Mouse (Mus musculus): ENCODE measurements at regions not wholly inside any gene's neighbourhood (a gene's known extent, or its start where the extent isn't known, plus 50 kb on each side); places are given as distances from the start of the nearest gene placed in this dataset.

DNA sequence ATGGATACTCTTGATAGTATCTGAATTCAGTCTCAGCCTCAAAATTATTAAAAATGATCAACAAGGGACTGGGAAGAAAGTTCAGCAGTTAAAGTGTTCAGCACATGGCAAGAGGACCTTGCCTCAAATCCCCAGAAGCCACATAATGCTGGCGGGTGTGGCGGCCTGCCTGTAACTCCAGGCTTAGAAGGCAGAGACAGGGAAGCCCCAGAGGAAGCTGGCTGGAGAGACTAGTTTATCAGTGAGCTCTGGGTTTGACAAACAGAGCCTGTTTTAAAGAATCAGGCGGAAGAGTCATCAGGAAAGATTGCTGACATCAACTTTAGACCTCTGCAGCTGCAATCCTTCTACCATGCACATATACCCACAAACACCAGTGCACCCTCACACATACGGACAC lies 52.1 kb upstream of the Fyn start:
- no peak for ATAC-seq (ENCODE audit: poor library complexity, severe bottlenecking)

DNA sequence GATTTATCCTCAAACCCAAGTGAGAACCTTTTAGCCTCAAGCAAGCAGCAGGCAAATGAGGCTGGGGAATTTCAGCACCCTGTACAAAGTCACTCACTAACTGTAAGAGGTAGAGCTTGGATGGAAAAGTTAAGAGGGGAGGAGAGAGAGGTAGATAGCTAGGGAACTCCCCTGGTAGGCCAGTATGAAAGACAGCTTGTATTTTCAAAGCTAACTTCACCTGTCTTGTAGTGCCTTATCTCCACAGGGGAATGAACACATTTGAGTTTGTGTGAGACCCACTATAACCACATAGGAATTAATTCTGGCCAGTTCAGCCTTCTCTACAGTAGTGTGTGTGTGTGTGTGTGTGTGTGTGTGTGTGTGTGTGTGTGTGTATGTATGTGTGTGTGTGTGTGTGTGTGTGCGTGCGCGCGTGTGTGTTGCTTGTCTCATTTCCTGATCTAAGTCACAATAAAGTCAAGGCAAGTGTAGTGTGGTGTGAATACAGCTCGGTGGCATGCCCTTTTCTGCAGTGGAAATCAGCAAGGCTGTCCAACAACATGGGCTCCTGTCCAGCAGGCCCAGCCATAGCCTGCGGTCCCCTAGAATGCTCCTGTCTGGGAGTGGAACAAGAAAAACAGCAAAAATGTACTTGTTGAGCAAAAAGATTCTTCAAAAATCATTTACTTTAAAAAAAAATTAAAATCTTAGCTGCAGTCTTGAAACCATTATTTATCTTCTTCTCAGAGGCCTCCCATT lies 53.1 kb upstream of the Fyn start:
- no peak for ATAC-seq (ENCODE audit: poor library complexity, severe bottlenecking)

DNA sequence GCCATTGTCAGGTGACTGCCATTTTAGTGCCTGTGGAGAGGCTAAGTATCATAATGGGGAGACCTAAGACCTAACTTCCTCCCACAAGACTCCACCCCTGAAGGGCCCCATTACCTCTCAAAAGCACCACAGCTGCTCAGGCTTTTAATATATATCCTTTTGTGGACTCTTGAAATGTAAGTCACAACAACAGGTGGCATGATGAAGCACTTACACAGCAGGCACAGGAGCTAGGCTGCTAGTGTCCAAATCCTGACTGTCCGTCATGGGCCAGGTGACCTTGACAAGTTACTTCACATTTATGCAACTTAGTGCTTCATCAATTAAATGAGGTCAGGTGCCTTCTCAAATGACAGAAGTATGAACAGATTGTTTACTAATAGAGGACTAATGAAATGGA lies 57.2 kb upstream of the Fyn start:
- ATAC-seq (ENCODE audit: poor library complexity, severe bottlenecking) = peak; percentile 27; the same call in 1 of the 2 replicates

DNA sequence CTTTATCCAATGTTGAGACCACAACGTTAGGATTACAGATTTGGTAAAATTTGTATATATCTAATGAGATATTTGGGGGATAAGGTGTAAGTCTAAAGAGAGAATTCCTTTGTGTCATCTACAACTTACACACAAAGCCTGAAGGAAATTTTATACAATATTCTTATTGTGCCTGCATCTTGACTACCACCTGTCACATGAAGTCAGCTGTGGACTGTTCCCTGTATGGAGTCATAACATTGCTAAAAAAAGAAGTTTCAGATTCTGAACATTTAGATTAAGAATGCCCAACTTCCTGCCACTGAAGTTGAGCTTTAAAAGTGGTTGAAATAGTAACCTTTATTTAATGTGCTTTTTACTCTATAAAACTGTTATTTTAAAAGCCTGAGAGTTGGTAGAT lies 60.1 kb upstream of the Fyn start:
- no peak for ATAC-seq (ENCODE audit: poor library complexity, severe bottlenecking)

DNA sequence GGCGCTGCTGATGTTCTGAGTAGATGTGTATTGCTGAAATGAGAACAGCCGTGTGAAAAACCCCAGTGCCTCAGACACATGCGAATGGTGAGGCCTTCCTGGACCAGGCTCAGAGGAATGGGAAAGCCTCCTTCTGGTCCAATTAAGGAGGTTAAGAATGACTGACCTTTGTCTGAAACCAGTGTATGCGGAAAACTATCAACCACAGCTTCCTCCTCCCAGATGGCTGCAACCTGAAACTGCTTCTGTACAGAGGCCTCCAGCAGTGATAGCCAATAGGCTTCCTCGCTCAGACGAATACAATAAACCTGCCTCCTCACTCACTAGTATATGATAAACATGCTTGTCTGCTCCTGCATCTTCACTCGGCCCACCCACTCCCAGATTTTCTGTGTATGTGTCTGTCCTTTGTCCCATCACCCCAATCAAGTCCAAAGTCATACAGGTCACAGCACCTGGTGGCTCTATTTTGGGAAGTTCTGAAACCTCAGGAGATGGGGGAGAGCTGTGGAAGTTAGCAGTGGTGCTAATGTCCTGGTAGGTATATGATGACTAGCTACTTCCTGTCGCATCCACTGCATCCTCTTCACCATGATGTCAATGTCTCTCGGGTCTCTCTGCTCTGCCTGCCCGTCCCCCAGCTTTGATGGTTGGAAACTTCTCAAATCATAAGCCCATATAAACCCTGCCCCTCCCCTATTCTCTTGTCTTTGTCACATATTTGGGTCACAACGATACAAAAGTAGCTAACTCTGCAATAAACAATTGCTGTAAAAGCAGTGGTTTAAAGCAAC lies 75.8 kb upstream of the Fyn start:
- peak; percentile 69 for ATAC-seq (ENCODE audit: poor library complexity, severe bottlenecking)

DNA sequence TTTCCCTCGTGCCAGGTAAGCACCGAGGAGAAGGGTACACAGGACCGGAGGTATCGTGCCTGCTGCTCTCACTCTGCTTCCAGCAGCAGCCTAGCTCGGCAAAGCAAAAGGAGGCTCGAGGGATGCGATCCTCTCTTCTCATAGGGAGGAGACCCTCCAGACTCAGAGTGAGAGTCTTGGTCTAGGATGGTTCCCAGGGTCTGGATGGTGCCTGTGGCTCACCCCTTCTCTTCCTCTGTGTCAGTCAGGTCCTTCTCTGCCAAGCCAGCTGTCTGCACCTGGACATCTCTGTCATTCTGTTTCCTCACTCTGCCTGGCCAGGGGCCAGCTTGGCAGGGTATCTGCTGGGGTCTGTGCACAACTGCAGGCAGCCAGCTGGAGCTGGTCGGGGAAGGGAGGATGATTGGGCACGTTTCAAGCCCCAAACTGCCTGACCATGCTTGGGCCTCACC lies 76.9 kb upstream of the Fyn start:
- ATAC-seq (ENCODE audit: poor library complexity, severe bottlenecking) = no peak

DNA sequence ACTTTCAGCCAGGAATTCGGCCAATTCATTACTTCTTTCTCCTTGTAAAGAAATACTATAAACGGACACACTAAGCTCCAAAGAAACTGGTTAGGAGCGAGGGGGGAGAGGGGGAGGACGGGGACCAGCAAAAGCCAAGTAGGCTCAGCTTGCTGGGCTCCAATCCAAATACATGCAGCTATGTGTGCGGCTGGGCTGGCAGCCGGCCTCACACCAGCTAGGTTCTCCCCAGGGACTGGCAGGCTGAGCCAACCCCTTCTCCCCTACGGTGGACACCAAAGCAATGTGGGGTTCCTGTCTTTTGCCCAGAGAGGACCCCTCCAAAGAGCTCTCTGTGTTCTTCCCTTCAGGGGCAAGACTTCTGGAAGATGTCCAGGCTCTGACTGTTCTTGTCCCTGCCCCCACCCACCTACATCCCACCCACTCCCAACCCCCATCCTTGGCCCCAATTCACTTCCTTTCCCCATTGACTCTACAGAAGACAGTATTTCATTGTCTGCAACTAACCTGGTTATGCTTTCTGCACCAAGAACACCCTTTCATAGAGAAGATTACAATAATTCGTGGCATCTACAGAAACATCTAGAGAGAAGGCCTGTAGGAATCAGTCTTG lies 77.4 kb upstream of the Fyn start:
- ATAC-seq (ENCODE audit: poor library complexity, severe bottlenecking) = no peak

DNA sequence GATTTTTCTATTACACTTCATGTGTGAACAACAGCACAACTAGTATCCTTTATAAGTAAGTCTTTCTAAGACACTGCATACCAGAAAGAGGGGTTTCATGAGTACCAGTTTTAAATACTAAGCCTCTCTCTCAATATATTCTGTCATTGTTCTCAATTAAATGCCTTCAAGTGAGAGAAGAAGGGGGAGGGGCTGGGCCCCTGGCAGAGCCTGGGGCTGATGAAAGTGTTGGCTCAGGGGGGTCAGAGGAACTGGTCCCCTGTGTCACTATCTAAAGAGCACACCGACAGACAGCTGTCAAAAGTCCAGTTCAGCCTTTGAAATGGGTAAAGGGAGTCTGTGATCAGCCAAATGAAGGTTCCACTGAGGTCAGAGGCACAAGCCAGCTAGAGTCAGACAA lies 78.4 kb upstream of the Fyn start:
- ATAC-seq (ENCODE audit: poor library complexity, severe bottlenecking) = no peak

DNA sequence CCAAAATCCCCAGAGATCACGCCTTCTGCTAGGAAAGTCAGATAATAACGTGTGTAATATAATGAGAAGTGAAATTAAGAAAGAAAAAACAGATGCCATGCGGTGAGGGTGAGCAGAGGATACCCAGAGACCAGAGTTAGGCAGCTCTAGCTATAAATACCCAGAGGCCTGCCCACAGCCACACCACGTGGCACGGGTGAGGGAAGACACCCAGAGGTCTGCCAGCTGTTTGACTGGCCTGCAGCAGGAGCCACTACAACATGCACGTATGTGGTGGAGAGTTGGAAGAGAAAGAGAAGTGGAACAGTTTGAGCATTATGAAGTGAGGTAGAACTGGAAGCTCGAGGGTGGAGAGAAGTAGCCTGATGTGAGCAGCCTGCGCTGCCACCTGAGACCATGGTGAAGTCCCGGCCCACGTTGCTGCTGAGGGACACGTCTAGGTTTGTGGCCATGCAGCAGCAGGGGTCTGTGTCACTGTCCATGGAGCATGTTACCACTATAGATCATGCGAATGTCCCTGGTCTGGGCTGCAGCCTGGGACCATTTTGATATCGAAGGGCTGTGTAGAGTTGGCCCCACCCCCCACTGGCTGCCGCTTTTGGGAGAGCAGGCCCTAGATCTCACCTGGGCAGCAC lies 88.2 kb upstream of the Fyn start:
- ATAC-seq (ENCODE audit: poor library complexity, severe bottlenecking) = peak; percentile 94

DNA sequence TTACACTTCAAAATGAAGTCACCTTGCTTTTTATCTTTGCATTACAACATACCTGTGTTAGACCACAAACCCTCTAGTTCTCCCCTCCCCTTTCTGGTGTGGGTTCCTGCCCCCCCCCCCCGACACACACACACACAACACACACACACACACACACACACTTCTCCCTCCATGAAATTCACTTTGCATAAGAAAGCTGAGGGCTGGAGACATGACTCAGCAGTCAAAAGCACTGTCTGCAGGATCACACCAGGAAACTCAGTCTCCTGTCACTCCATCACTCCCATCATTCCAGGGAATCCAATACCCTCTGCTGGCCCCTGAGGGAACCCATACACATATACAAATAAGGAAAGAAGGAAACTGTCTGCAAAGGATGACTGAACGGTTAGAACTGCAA lies 94.5 kb upstream of the Fyn start:
- ATAC-seq (ENCODE audit: poor library complexity, severe bottlenecking) = peak; percentile 40

DNA sequence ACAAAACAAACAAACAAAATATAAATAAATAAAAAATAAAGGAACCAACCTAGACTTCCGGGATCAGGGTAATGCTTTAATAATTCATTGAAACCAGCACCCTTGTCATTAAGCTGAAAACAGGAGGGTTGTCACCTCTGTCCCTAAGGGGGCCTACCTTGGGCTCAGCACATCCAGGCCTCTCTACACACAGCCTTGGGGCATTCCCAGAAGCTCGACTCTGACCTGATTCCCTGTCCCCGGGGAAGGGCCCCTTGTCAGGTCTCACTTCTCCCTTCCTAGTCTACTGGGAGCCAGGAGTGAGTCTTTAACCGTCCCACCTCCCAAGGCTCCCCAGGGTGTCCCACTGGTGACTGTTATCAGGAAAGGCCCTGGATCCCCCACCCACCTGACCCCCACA lies 95.2 kb upstream of the Fyn start:
- no peak for ATAC-seq (ENCODE audit: poor library complexity, severe bottlenecking)

DNA sequence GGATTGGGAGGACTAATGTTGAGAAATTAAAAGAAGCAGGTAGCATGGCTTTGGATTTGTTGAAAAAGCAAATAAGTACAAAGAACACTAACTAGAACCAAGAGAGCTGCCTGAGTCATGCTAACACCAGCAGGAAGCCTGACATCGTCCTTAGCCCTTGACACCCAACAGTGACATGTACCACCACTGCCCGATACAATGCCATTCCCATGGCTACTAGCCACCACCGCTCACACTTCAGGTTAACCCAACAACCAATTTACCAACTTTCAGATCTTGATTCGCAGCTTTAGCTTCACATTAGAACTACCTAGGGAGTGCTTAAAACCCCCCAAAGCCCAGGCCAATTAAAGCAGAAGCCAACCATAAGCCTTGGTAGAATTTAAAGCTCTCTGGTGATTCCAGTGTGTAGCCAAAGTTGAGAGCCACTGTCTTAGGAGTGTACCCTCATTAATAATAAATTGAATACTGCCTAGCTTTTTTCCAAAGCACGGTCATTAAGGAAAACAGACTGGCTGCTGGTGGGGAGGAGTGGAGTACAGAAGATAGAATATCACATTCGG lies 96.2 kb upstream of the Fyn start:
- ATAC-seq (ENCODE audit: poor library complexity, severe bottlenecking) = no peak

DNA sequence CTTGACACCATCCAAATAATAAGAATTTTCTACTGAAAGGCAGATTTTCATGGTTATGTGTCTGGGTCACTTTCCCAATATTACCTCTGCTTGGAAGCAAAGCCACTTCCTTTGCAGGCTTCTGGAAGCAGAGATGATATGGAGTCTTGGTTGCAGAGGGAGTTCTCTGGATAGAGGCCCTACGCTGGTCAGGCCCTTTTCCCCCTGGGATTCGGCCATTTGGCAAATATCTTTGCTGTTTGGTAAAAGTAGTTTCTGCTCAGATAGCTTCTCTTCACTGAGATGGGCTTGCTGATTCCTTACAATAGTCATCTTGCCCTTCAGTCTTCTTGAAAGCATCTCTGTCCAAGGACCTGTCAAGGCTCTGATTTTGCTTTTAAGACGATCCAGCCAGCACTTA lies 98.2 kb upstream of the Fyn start:
- no peak for ATAC-seq (ENCODE audit: poor library complexity, severe bottlenecking)

DNA sequence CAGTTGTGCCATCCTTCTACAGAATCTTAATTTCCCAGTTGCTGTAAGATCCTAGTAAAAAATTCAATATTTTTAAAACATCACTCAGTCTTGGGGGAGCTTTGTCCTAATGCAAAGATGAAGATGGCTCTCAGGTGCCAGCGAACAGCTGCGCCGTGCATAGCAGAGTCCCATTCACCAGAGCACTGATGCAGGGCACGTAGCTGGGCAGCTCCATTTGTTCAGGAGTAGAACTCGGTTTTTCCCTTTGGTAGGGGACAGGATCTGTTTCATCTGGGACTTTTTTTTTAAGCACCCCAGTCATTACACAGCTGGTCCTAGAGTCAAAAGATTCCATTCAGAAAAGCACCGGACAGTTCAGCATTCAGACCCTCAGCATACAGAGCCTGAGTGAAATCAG lies 101.4 kb upstream of the Fyn start:
- ATAC-seq (ENCODE audit: poor library complexity, severe bottlenecking) = no peak

DNA sequence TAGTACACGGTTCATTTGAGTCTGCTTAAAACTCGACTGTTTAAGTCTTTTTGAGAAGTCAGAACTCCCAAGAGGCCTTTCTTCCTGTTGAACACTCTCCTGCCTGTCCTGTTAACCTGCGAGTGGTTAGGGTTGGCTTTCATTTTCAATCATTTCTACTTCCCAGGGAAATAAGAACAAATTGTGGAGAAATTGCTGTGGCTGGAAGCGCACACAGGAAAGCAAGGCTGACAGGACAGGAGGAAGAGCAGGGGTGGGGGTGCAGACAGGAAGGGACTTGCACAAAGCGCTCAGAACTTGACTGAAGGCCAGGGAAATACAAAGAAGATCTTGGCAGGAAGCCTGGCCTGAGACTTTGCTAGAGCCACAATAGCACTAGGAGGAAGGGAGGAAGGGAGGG lies 102.2 kb upstream of the Fyn start:
- peak; percentile 47 for ATAC-seq (ENCODE audit: poor library complexity, severe bottlenecking)

DNA sequence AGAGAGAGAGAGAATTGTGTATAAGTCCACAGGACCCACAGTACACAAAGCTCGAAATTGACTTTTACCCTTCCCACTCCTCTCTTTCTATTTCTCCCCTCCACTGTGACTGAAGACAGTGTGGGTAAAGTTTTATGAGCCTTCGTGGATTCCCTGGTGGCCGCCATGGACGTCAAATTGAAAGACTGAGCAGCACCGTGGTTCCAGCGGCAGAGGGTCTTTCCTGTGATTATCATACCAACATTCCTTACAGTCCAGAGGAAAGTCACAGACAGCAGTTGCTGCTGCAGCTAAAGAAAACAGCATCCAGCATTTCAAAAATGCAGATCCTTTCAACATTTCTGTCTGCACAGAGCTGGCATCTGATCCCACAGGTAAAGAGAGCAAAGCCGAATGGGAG lies 98.9 kb upstream of the Ccn6 start:
- no peak for ATAC-seq (ENCODE audit: poor library complexity, severe bottlenecking)

DNA sequence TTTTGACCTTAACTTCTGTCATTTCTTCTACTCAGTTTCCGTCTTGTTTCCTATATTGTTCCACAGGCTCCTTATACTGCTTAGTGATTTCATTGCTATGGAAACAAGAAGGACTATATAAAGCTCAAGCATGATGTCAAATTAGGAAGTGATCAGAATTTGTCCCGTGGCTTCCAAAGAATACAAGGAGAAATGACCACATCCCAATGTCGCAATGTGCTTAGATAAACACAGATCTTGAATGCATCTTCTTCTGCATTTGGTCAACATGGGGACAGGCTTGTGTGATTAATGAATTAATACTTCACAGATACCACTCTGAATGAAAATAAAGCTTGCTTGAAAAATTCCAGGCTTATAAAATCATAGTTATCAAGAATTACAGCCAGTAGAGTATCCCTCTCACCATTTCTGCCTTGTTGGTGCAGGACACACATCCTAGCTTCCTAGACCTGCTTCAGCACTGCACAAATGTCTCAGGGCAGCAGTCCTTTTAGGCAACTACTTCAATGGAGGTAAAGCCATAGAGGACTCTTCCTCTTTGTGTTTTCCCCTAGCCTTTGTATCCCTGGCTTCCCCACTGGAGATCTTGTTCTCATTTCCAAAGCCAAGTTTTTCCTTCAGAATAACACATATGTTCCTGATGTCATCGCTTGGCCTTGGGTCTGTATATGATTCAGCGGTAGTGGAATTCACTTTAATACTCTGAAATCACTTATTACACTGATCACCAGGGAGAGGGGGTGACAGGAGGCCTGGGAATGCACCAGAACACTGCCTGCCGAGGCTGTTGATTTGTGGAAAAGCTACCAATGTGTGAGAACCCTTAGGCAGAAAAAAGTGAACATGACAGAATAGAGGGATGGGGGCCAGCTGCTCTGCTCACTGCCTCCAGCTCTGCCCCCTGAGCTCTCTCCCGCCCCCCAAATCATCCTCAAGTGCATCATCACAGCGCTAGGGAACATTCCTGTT lies 97.9 kb upstream of the Ccn6 start:
- ATAC-seq (ENCODE audit: poor library complexity, severe bottlenecking) = peak; percentile 41; the same call in 1 of the 2 replicates

DNA sequence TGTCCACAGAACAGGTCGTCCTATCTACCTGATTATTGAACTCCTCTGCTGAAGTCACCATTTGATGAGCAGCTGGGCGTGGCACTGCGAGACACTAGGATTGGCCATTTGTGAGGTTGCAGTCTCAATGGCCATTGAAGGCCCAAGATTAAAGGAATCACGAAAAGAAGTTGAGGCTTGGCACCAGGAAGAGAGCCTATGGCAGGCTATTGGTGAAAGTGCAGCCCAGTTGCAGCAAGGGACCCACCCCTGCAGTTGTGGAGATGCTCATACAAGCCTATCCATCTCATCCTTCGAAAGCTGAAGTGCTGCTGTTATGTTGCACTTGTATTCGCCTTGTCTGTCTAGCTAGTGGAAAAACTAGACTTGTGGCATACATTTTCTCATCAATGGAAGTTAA lies 96.5 kb upstream of the Ccn6 start:
- ATAC-seq (ENCODE audit: poor library complexity, severe bottlenecking) = no peak

DNA sequence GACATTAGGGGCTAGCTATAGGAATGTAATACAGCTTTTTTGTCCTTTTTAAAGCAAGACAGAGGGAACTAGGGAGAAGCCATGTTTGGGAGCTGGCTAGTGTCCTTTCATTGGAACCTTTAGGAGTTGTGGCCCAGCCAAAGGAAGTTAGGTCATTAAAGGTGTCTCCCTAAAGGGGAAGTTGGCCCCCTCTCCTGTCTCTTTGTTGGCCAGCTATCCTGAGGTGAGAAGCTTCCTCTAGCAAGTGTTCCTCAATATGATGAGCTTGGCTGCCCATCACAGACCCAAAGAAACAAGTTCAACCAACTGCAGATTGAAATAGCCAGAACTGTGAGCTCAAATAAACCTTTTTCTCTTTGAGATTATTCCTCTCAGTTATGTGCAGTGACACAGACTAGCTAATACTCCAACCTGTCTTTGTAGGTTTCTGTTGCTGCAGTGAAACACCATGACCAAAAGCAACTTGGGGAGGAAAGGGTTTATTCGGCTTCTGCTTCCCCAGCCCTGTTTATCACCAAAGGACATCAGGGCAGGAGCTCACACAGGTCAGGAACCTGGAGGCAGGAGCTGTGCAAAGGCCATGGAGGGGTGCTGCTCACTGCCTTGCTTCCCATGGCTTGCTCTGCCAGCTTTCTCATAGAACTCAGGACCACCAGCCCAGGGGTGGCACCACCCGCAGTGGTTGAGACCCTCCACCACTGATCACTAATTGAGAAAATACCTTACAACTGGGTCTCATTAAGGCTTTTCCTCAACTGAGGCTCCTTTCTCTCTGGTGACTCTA lies 94.0 kb upstream of the Ccn6 start:
- peak; percentile 86 for ATAC-seq (ENCODE audit: poor library complexity, severe bottlenecking)
